Mouse (Mus musculus): Measurements from ENCODE around the gene Rnf220.

DNA sequence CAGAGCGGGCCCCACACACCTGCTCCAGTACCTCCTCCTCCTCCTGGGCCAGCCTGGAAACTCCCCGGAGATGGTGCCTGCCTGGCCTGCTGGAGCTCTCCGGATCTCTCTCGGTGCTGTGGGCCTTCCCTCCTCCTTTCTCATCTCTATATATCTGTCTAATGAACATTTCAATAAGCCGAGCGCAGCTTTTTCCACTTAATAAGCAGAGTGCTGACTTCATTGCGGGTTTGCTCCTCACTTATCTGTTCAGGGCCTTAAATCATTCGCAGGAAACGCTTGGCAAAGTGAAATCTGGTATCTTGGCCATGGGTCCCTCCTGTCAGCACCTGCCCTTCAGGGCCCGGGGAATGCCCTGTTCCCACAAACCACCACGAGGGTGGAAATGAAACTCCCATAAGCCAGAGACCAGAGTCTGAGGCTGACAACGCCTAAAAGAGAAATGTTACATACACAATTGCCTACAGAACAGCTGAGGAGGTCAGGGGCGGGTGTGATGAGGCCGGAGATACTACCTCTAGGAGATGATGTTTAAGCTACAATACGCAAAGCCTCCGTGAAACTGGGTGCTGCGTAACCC is 137.0 kb downstream of the Rnf220 start:
- TF ChIP-seq CTCF (IDR thresholded peaks at IDR 0.05; ENCODE audit: low read depth, low read length) = no peak
- TF ChIP-seq POLR2A (IDR thresholded peaks at IDR 0.05; ENCODE audit: borderline replicate concordance, low read depth, low read length) = no peak
